Mouse (Mus musculus): Measurements from ENCODE around the gene Clip2. TPM values are rescaled to one million over a fixed set of nuclear protein-coding genes. Genes with fewer than 3 reads are reported as not detected.

Clip2 gene
- total and polyA plus RNA-seq, 3 experiments = 3.5 to 7.4 TPM; not detected in 1

DNA sequence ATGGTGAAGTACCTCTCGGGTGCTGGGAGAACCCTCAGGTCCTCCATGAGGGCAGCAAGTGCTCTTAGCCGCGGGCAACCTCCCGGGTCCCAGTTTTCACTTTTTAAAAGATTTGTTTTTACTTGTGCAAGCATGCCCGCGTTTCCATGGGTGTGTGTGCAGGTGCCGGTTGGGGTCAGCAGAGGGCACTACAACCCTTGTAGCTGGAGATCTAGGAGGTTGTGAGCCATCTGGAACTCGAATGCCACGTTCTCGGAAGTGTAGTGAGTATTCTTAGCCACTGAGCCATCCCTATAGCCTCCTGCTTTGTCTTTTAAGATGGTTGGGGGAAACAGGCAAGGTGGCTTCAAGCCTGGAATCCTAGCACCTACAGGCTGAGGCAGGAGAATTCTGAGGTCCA is 44.9 kb downstream of the Clip2 start:
- no peaks in the 10 kb centered on the region for H3K36me3 ChIP-seq (ENCODE audit: control insufficient read depth in 1 of 2, insufficient read depth in 2 of 2, low read length in 2 of 2)
- peak; percentile 73 for DNase-seq (ENCODE audit: low read depth, low spot score)
- H3K27me3 ChIP-seq (ENCODE audit: control insufficient read depth in 1 of 2, insufficient read depth in 2 of 2, low read length in 2 of 2) = no peaks in the 10 kb centered on the region
- TF ChIP-seq EP300 (IDR thresholded peaks at IDR 0.05; ENCODE audit: low read depth in 1 of 2, low read length in 2 of 2) = no peak
- TF ChIP-seq ETS1 (IDR thresholded peaks at IDR 0.05; ENCODE audit: low read depth, low read length) = no peak
- TF ChIP-seq CTCF (IDR thresholded peaks at IDR 0.05 in 2 of 3, conservative IDR thresholded peaks at IDR 0.05 in 1 of 3; ENCODE audit: control insufficient read depth in 1 of 3, insufficient read depth in 1 of 3, low read depth in 2 of 3, low read length in 3 of 3, poor library complexity in 1 of 3, severe bottlenecking in 1 of 3) = peak; percentile 62 to 91 (median 90)
- peak; percentile 87 for TF ChIP-seq SMC3 (IDR thresholded peaks at IDR 0.05; ENCODE audit: low read depth, low read length)
- TF ChIP-seq RAD21 (IDR thresholded peaks at IDR 0.05; ENCODE audit: low read depth, low read length) = peak; percentile 89
- peak; percentile 83 for TF ChIP-seq ZC3H11A (IDR thresholded peaks at IDR 0.05; ENCODE audit: low read depth, low read length)
- TF ChIP-seq ZNF384 (IDR thresholded peaks at IDR 0.05; ENCODE audit: low read depth, low read length) = no peak
- no peaks in the 10 kb centered on the region for H3K9me3 ChIP-seq (replicated peaks; ENCODE audit: insufficient read depth, low read length)
- no peak overlapping the region for H3K27ac ChIP-seq (ENCODE audit: control insufficient read depth, low read depth, low read length)
- no peak overlapping the region for H3K4me3 ChIP-seq (ENCODE audit: control insufficient read depth in 1 of 2, insufficient read depth in 1 of 2, low read depth in 2 of 2, low read length in 2 of 2)
- no peak overlapping the region for H3K9ac ChIP-seq (ENCODE audit: control insufficient read depth, low read depth, low read length, poor library complexity, severe bottlenecking)
- no peaks in the 10 kb centered on the region for H3K79me2 ChIP-seq (ENCODE audit: control insufficient read depth, insufficient read depth, low read length, poor library complexity)
- H3K4me1 ChIP-seq (ENCODE audit: control insufficient read depth in 1 of 2, insufficient read depth in 2 of 2, low read length in 2 of 2) = no peaks in the 10 kb centered on the region

GRCm38 (mm10) chr5:134505810-134506292 is 46.4 kb downstream of the Clip2 start:
- H3K9me3 ChIP-seq (replicated peaks; ENCODE audit: insufficient read depth, low read length) = no peaks in the 10 kb centered on the region
- no peak for DNase-seq (ENCODE audit: low read depth, low spot score)
- TF ChIP-seq CTCF (IDR thresholded peaks at IDR 0.05 in 2 of 3, conservative IDR thresholded peaks at IDR 0.05 in 1 of 3; ENCODE audit: control insufficient read depth in 1 of 3, insufficient read depth in 1 of 3, low read depth in 2 of 3, low read length in 3 of 3, poor library complexity in 1 of 3, severe bottlenecking in 1 of 3) (no peak), EP300 (IDR thresholded peaks at IDR 0.05; ENCODE audit: low read depth in 1 of 2, low read length in 2 of 2) (no peak), POLR2AphosphoS5 (IDR thresholded peaks at IDR 0.05; ENCODE audit: borderline replicate concordance, low read depth, low read length) (no peak), MXI1 (IDR thresholded peaks at IDR 0.05; ENCODE audit: low read depth, low read length) (no peak), POLR2AphosphoS2 (IDR thresholded peaks at IDR 0.05; ENCODE audit: low read length) (no peak), RCOR1 (IDR thresholded peaks at IDR 0.05; ENCODE audit: low read depth, low read length) (no peak), MAZ (IDR thresholded peaks at IDR 0.05; ENCODE audit: low read depth, low read length) (no peak), ELF1 (IDR thresholded peaks at IDR 0.05; ENCODE audit: low read depth, low read length) (no peak), MYB (IDR thresholded peaks at IDR 0.05; ENCODE audit: low read depth, low read length) (no peak), ZMIZ1 (IDR thresholded peaks at IDR 0.05; ENCODE audit: low read depth, low read length) (no peak), ZNF384 (IDR thresholded peaks at IDR 0.05; ENCODE audit: low read depth, low read length) (no peak)

More at GRCm38 (mm10) chr5:134505810-134506292, 46.4 kb downstream of the Clip2 start:
- no peak overlapping the region for H3K27ac ChIP-seq (ENCODE audit: control insufficient read depth, low read depth, low read length)
- H3K4me3 ChIP-seq (ENCODE audit: control insufficient read depth in 1 of 2, insufficient read depth in 1 of 2, low read depth in 2 of 2, low read length in 2 of 2) = no peak overlapping the region
- no peaks in the 10 kb centered on the region for H3K36me3 ChIP-seq (ENCODE audit: control insufficient read depth in 1 of 2, insufficient read depth in 2 of 2, low read length in 2 of 2)
- no peaks in the 10 kb centered on the region for H3K79me2 ChIP-seq (ENCODE audit: control insufficient read depth, insufficient read depth, low read length, poor library complexity)
- no peaks in the 10 kb centered on the region for H3K27me3 ChIP-seq (ENCODE audit: control insufficient read depth in 1 of 2, insufficient read depth in 2 of 2, low read length in 2 of 2)
- no peaks in the 10 kb centered on the region for H3K4me1 ChIP-seq (ENCODE audit: control insufficient read depth in 1 of 2, insufficient read depth in 2 of 2, low read length in 2 of 2)
- H3K9ac ChIP-seq (ENCODE audit: control insufficient read depth, low read depth, low read length, poor library complexity, severe bottlenecking) = no peak overlapping the region

Data from MEL (cell line).